Mouse (Mus musculus) CD4-positive, CD25-positive, alpha-beta regulatory T cell, adult 4 months (primary cell): ENCODE measurements around the gene Prr5l. TPM values are rescaled to one million over a fixed set of nuclear protein-coding genes. Genes with fewer than 3 reads are reported as not detected.
"Not testable (repeated sequence)": the region's sequence is repeated elsewhere in the genome, so short reads cannot be mapped to it uniquely, and the experiment has no call there.

Experiments used
- ATAC-seq: one replicate; pipeline ENCODE4 v1.8.0; 2017
- polyA plus RNA-seq, 2 experiments: library from polyadenylated mRNA; unstranded; fragments of 100-300 nt; shearing (Covaris generic); gene quantifications; one replicate each; pipeline ENCODE4 v1.2.1; 2017

Gene Prr5l
- polyA plus RNA-seq, 2 experiments from 2014 or later = 1.5 to 3.1 TPM

DNA sequence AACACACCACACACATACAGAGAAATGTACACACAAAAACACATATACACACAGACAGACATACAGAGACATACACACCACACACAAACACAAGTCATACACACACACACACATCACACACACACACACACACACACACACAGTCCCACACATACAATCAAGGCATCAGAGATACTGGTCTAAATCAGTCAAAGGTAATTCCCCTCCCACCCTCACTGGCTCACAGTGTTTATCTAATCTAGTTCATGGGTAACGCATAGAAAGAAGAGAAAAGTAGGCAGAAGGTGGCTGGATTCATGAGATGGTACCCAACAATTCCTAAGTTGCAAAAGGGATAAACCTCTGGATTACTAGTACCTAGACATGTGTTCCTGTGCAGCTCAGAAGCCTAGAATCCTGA is 120.9 kb downstream of the Prr5l start:
- ATAC-seq = peak; percentile 76

DNA sequence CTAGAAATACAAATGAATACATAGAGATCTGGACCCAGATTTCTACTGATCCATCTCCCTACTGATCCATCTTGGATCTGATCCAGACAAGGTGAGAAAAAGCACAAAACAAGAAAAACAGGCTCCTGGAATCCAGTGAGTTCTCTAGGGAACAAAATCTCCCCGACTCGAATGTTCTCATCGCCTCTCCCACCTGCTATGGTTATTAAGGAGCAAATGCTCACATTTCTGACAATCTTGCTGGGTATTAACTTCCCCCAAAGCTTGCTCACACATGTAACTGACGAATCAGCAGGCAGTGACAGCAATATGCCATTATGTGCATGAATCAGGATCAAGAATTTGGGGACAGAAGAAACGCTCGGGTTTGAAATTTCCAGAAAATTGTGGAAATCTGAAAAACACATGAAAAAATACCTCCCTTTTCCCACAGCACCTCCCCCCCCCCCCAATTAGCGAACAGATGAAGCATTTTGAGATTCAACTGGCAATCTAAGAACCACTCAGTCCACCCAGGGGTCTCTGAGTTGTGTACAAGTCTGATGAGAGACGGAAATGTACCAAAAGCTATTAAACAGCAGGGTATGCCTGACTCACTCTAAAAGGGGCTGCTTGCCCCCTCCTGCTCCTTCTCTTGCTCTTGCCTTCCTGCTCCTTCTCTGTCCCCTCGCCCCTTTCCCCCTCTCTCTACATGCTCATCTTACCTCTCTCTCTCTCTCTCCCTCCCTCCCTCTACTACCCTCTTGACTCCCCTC is 123.1 kb downstream of the Prr5l start:
- no peak for ATAC-seq

DNA sequence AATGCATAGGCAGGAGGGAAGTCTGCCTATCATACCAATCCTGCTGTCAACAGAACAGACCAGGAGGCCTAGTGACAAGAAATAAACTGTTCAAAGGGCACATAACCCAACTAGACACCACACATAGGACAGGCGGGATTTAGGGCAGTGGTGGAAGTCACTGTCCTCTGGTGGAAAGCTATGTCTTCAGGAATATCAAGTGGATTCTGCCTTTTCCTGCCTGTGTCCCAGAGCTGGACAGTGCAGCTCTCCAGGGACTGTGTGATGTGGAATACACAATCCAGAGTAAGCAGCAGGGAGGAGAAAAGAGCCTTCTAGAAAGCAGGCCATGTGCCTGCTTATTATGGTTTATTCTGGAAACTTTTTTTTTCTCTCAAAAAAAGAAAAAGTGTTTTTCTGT is 125.0 kb downstream of the Prr5l start:
- no peak for ATAC-seq

DNA sequence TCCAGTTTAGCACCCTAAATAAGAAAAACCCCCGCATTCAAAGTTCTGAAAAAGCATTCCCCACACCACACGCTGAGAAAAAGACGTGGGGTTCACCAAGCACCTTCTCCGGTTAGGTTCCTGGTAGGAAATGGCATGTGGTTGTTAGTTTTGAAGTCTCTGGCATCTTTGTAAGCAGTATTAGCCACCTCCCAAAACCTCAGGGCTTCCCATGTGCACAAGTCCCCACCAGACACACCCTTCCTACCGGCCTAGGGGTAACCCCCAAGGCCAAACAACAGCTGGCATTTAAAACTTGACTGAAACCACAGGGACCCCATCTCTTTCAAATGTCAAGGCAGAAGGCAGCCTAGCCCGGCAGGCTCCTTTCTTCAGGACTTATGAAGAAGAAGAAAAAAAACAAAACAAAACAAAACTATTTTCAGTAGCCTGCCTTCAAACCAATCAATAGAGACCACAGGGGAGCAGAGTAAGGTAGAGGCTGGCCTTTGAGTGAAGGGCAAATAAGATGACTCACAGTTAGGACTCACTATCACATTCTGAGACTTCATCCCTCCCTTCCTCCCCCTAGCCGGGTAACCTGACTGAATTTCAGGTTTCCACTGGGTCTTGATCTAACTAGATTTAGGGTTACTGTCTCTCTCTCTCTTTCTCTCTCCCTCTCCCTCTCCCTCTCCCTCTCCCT is 126.6 kb downstream of the Prr5l start:
- peak; percentile 78 for ATAC-seq

DNA sequence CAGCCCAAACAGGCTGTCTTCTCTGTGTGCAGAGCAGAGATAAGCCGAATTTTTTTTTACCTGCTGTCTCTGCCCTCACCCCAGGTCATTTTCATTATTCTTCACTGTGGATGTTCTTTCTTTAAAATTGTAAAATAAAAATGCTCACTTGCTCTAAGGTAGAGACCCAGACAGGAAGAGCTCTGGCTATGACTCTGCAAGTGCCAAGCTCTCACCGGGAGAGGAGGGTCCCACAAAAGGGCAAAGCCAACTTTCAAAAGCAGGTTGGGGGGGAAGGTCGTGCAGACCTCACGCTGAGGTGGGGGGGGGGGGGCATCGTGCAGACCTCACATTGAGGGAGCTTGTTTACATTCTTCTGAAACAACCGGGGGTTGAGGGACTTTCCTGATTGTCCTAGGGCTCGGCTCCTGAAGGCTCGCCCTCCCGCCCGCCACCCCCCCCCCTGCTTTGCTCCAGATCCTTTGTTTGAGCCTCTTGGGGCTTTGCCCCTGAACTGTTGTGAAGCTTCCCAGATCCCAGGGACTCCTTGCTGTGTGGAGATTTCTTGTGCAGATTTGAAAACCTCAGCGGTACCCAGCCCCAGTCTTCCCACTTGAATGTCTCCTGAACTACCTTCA is 127.8 kb downstream of the Prr5l start:
- no peak for ATAC-seq

DNA sequence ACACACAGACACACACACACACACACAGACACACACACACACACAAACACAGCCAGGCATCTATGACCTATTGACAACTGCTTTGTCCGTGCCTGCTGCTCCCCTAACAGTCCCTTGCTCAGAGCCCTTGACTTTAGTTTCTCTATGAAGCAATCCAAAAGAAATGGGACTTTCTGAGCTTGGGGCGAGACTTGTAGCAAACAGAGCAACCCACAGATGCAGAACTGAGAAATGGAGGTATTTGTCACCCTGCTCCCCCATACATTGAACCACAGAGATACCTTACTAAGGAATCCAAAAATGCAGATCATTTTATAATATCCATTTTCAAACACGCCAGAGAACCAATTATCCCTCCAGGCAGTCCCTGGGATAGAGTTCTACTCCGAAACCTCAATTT is 128.4 kb downstream of the Prr5l start:
- ATAC-seq = no peak

DNA sequence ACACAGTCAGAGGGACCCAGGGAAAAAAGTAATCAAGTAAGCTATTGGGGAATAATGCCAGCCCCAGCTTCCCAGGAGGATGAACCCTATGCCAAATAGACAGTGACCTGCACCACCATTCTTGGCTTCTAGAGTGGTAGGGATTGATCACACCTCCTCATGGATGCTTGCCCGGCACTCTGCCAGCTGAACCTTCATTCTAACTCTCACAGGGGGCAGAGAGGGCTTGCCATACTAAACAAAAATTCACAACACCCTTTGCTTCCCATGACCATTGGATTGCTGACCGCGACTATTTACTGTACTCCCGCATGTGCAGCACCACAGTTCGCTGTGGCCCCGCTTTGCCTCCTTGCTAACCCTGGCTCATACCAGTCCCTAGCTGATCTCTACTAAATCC is 129.8 kb downstream of the Prr5l start:
- ATAC-seq = no peak

DNA sequence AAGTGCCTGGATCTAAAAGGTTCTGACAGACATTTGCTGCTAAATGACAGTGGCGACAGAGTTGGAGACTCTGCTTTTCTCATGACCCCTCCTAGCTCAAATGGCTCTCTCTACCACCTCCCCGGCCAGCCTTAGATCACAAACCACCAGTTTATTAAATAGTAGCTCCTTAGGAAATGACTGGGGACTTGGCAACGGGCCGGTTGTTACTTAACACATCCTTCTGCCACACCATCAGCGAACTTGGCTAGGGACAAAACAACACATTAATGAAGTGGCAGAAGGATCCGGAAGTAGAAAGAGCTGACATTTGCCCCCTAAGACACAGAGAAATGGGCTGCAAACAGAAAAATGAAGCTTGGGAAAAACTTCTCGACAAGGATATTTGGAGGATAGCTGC is 130.4 kb downstream of the Prr5l start:
- no peak for ATAC-seq

DNA sequence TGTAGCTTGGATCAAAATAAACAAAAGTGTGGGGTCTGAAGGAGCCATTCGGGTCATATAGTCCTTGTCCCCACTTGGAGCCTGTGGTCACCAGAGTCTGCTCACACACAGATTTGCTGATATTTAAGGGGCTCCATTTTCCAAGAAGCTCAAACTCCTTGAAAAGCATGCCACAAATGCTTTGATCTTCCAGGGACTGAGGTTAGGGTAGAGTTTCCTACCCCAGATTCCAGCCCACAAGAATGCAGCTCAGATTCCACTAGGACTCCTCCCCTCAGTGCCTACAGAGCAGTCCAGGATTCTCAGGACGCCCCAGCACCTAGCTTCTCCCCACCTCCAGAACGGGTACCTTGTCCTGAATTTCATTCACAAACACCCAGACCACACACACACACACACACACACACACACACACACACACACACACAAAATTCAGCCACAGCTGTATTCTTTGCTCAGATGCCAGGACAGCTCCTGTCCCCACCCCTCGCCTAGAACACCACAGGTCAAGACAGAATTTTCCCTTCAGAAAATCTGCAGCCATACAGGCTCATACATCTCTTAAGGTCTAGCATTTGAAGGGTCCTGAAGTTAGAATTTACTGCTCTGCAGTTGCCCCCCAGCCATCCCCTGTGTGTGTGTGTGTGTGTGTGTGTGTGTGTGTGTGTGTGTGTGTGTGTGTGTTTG is 131.4 kb downstream of the Prr5l start:
- ATAC-seq = no peak

DNA sequence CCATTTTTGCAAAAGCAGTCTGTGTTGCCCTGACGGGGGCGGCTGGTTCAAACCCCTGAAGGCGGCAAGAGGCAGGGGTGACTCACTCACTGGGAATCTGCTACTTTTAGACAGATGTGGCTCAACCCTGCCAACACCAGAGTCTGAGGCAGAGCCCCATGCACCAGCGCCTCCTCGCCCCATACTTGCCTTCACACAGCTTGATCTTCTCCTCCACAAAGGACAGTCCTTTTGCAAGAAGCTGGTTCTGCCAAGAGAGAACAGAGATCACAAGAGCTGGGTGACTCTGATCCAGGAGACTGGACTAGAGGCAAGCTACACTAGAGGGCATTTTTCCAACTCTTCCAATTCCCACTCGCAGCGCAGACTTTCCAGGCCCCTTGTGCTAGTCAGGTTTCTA is 136.3 kb downstream of the Prr5l start:
- ATAC-seq = no peak

DNA sequence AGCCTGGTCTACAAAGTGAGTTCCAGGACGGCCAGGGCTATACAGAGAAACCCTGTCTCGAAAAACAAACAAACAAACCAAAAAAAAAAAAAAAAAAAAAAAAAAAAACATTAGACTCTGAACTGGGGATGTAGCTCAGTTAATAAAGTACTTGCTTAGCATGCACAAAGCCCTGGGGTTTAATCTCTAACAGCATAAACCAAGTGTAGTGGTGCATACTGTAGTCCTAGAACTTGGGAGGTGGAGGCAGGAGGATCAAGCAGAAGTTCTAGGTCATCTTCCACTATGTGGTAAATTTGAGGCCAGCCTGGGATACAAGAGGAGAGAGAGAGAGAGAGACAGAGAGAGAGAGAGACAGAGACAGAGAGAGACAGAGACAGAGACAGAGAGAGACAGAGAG is 137.2 kb downstream of the Prr5l start:
- ATAC-seq = not testable (repeated sequence)

DNA sequence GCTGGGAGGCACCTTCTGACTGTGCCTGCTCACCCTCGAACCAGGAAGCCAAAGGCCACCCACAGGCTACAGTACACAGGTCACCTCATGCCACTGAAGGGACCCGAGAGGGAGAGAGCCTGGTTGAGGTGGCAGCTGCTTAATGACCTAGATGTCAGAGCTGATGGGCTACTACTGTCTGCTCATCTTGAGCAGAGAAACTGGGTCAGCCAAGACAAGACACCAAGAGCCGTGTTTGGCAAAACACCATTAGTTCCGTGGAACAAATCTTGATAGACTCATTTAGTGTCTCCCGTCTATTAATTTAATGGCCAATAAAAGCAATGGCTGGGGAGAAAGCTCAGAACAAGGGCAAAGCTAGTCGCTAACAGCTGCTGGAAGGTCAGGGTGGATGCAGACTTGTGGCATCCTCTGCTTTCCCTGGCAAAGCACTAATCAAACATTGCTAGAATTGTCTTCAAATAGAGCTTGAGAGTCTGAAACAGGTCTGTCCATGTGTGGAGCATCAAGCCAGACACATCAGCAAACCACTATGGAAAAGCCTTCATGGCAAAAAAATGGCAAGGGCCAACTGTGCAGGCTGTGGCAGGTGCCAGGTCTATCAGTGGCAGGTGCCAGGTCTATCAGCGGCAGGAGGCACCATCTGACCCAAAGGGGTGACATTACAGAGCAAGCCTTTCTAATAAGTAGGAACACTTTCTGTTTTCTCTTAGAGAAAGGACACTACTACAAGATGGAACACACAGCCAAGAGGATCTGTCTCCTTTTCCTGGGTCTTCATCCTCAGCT is 140.6 kb downstream of the Prr5l start:
- no peak for ATAC-seq

DNA sequence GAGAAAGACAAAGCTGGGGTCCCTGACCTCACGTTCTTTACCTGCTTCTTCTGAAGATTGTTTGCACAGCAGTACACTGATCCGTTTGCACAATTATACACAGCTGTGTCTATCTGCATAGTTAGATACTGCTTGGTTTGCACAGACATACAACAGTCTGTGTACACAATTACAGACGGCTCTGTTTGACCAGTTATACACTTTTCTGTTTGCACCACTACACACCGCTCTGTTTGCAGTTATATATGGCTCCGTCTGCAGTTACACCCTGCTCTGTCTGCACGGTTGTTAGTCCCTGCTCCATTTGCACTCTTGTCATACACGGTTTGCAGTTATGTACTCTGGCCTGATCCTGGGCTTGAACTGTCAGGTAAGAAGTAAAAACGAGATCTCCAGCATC is 141.2 kb downstream of the Prr5l start:
- no peak for ATAC-seq

DNA sequence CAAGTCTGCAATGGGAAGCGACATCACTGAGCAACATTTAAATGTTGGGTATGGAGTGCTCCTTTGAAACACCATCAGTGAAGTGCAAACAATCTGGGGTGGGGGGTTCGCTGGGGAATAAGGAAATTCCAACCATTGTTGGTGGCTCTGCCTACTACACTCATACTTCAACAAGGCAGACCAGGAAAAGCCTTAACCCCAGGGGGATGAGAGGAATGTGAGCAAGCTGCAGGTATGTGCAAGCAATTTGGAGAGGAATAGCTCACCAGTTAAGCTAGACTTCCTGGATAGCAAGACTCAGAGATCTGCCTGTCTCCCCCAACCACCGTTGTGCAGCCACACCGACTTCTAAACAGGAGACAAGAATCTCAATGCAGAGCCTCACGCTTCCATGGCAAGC is 142.9 kb downstream of the Prr5l start:
- ATAC-seq = no peak

DNA sequence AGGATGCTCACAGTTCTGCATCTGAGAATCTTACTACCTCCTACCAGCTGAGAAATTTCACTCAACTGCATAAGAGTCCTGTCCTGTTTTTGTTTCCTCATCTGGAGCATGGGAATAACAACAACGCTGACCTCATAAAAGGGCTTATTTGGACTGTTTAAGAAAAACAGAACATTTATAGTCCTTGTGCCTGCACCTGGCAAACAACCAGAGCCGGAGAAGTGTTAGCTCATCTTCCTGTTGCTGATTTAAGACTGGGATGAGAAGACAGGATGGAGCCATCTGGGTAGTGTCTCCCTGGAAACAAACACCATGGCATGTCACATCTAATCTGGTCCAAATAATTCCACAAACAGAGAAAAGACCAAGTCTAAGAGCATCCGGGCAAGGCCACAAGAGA is 149.3 kb downstream of the Prr5l start:
- no peak for ATAC-seq

DNA sequence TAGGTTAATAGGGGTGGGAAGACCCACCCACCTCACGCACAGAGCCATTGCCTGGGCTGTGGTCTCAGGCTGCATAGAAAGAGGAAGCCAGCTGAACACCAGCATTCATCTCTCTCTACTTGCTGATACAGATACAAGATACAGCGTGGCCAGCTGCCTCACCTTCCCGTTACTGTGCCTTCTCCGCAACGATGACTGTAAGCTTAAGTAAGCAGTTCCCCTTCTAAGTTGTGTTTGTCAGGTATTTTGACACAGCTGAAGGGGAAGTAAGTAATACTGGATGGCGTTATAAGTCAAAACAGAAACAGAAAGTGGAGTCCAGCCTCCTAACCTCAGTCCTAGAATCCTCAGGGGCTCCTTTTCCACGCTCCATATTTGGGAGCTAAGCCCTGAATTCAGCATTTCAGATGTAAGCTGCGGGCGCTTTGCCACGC is 150.0 kb downstream of the Prr5l start:
- ATAC-seq = peak; percentile 72

DNA sequence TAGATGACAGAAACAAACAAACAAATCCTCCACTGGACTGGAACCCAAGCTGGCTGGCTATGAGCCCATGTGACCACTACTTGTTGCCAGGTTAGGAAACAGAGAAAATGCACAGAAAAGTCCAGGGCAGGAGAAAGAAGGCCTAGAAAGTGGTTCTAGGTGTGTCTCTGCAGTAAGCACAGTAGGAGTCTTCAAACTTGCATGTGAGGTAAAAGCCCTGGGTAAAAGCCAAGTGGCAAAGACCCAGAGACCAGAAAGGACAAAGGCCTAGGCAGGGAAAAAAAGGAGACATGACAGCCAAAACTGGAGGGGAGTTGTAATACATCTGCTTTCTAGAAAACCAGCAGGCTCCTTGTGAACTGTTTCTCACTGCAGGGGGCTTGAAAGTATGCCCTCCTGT is 151.9 kb downstream of the Prr5l start:
- no peak for ATAC-seq

DNA sequence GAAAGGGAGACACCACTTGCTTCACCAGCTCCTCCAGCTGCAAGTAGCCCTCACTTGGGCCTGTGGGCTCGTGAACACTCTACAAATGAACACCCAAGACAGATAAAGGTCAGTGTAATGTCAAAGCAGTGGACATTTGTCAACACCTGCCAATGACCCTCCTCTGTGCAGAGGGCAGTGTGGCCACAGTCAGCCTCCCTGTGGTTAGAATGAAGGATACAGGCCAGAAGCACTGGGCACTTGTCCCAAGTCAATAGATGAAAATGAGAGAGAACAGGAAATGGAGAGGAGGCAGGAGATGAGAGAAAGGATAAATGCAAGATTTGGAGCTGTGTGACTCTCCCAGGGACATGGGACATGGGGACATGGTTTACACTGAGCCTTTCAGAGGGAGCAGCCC is 153.4 kb downstream of the Prr5l start:
- no peak for ATAC-seq

DNA sequence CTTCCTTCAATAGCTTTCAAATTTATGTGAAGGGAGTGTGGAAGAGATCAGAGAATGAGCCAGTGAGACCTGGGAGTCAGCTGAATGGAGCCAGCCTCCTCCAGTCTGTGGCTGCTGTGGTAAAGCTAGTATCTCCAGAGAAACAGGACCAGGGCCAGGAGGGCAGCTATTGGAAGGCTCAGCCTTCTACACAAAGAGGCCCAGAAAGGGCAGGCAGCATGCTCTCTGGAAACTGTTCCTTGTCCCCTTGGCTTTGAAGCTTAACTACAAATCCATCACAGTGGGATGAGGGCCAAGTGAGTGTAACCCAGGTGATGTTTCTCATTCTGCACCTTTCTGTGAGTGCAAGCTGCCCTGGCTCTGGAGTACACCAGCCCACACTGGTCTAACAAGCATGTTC is 155.0 kb downstream of the Prr5l start:
- no peak for ATAC-seq

DNA sequence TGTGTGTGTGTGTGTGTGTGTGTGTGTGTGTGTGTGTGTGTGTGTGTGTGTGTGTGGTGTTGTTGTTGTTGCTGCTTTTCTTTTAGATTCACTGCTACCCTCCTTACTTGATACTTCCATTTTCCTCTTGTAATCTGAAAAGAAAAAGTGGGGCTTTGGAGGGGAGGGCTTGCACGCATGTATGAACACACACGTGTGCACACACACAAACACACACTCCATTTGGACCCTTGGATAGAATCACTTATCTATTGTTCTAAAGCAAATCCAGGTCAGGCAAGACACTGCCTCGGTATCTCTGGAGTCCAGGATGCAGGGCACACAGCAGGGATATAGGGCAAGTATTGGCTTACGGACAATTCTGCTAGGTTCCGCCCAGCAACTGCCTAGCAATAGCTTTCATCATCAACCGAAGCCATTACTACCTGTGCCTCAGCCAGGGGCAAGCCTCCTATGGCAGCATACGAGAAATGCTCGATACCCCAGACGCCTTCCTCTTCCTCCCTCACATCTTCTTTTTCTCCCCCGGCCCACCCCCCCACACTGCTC is 159.4 kb downstream of the Prr5l start:
- ATAC-seq = no peak

DNA sequence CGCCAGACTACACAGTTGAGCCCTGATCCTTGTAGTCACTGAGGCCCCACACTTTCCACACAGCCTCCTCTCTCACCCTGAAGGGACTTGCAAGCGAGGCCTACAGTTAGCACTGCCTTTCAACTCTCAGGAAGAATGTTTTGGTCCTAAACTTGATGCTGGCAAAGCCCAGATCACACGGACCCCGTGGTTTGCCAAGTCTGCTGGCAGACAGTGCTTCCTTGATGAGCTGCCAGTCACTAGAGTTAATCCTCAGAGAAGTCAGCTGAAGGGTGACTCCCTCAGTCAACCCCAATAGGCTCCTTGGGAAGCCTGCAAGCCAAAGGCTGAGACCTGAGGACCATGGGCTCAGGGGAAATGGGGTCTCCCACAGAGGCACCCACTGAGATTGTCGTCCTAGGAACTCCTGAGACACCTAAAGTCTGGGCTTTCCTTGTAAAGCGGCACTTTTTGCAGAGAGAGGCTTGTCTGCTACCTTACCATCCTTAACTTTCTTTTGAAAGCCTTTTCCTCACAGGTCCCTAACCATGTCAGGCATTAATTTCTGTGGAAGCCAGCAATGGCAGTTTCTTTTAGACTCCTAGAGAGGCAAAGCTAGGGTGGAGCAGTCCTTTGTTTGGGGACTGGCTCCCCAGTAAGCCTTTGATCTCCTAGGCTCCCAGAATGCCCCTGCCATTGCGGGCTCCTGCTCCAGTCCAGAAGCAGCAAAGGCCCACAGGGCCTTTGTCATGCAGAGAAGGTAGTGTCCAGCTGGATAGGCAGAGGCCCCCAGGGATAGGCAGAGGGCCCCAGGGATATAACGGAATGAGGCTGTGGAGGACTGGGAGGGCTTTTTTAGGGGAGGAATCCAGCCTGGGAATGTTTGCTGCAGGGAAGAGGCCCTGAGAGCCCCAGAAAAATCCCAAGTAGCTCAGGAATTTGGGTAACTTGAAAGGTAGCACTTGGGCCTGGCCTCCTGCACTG is 160.2 kb downstream of the Prr5l start:
- no peak for ATAC-seq
